Mouse (Mus musculus) MEL-GATA-1-ER (cell line): ENCODE results near the gene Ung.

ENCODE experiments used
- DNase-seq: peaks from one replicate; pipeline ENCODE4 v3.0.0-alpha.2; 2012; ENCODE audit warnings: low read depth; ENCODE audit errors: extremely low read depth

The Ung gene

DNA sequence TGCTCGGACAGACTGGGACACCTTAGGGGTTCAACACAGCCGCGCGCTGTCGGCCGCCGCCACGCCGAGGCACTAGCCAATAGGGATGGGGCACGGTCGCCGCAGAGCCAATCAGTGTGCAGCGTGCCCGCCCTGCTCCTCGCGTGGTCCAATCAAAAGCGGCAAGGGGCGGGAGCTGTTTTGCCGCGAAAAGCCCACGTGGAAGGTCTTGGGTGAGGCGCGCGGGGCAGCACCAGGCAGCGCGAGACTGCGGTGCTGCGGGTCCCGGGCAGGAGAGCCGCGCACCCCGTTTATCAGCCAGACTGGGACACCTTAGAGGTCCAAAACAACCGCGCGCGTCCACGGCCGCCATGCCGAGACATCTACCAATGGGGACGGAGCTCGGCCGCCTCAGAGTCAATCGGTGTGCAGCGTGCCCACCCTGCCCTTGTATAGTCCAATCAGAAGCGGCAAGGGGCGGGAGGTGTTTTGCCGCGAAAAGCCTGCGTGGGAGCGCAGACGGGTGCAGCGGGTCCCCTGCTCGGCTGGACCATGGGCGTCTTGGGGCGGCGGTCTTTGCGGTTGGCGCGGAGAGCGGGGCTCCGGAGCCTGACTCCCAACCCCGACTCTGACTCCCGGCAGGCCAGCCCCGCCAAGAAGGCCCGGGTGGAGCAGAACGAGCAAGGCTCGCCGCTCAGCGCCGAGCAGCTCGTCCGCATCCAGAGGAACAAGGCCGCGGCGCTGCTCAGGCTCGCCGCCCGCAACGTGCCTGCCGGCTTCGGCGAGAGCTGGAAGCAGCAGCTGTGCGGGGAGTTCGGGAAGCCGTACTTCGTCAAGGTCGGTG, 723 bp downstream of the Ung start:
- peak; percentile 80 for DNase-seq

DNA sequence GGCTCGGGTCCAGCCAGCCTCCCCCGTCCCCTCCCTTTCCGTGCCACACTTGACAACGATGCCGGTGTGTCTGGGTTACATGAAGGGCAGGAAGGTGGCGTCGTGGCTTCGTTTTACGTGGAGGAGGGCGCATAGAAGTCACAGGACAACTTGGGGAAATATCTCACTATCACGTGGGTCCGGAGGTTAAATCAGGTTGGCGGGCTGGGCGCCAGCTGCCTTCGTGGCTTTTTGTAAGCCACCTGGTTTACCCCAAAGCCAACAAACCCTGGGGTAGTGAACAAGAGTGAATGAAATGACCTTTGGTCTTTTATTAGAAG, 1.3 kb downstream of the Ung start:
- DNase-seq: peak; percentile 51

DNA sequence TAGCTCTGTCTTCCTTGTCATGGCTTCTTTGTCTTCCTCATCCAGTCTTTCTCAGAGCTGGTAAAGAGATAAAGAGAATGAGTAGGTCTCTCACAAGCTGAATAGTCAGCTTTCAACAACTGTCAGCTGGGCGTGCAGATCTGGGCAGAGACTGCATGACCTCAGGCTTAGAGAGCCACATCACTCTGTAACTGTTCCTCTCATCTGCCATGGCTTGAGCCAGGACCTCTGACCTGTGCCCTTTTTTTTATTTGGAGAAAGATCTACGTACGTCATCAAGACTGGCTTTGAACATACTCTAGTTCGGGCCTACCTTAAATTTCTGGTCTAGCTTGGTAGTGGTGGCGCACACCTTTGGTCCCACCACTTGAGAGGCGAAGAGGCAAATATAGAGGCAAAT, 2.7 kb downstream of the Ung start:
- DNase-seq: no peak

GRCm38 (mm10) chr5:114134091-114134534, 3.9 kb downstream of the Ung start:
- DNase-seq: peak; percentile 97

DNA sequence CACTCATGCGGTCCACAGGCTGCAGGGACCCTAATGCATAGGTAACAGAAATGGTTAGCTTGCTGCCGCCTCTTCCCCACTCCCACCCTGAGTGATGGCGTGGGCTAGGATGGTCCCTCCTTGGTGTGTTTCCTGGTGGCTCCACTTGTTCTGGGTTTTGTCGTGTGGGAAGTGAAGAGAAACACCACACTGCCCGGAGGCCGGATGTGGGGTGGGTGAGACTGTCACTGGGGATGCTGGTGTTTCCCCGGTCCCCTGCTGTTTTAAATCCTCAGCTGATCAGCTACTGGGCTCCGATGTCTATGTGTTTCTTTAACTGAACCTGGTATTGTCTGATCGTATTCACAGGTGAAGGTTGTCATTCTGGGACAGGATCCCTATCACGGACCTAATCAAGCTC, 5.3 kb downstream of the Ung start:
- DNase-seq: no peak

GRCm38 (mm10) chr5:114137481-114138276, 7.5 kb downstream of the Ung start:
- no peak for DNase-seq

GRCm38 (mm10) chr5:114138277-114139164, 8.3 kb downstream of the Ung start:
- DNase-seq: no peak

DNA sequence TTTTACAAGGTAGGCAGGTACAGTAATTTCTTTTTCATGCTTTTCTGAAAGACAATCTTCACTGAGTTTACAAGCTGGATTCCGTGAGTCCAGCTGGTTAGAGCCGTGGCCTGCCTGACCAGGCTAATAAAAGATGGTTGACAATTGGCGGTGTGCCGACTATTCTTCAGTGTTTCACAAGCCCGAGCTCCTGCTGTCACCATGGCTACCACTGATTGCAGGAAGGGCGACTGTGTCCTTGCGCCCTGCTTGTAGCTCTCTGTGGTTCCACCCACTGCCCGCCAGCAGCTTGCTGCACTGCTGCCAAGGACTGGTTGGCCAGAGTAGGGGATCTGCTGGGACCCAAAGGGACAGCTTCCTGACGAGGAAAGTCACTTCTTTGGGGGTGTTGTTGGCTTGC, 9.0 kb downstream of the Ung start:
- no peak for DNase-seq

DNA sequence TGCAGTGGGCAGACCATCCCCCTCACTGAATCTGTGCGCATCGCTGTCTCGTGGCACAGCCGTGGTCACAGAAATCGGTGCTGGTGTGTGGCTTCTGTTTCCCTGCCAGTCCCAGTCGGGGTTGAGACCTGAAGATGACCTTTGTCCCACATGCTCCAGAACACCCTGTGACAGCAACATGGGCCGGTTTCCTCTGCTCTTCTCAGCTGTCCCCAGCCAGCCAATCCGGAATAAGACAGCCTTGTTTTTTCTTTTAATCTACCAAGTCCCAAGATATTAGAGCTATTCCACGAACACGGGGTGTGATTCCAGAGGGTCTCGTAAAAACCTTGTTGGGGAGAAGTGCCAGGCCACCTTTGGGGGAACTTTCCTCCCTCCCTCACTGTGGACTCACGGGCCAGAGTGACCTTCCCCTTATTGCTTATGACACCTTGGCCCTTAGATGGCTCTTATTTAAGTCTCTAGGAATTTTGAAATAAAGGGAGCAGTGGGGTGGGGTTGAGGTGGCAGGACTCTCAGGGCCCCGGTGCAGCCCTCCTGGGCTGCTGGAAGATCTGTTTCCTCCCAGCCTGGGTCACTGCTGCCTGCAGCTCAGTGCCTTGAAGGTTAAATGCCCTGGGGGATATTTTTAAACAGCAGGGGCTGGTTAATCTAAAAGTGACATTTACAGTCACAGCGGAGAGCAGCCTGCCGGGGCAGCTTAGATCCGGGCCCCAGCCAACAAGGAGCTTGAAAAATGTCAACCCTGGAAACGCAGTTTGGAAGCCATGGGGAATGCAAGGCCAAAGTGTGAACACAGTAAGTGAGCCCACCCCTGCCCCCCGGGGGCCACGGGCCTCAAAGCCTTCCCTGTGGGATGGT, 16.1 kb downstream of the Ung start, which contains the start of gene Acacb:
Gene Acacb (plus strand): TSS at position 508 of the 861 bp plus-strand sequence.
- no peak for DNase-seq

DNA sequence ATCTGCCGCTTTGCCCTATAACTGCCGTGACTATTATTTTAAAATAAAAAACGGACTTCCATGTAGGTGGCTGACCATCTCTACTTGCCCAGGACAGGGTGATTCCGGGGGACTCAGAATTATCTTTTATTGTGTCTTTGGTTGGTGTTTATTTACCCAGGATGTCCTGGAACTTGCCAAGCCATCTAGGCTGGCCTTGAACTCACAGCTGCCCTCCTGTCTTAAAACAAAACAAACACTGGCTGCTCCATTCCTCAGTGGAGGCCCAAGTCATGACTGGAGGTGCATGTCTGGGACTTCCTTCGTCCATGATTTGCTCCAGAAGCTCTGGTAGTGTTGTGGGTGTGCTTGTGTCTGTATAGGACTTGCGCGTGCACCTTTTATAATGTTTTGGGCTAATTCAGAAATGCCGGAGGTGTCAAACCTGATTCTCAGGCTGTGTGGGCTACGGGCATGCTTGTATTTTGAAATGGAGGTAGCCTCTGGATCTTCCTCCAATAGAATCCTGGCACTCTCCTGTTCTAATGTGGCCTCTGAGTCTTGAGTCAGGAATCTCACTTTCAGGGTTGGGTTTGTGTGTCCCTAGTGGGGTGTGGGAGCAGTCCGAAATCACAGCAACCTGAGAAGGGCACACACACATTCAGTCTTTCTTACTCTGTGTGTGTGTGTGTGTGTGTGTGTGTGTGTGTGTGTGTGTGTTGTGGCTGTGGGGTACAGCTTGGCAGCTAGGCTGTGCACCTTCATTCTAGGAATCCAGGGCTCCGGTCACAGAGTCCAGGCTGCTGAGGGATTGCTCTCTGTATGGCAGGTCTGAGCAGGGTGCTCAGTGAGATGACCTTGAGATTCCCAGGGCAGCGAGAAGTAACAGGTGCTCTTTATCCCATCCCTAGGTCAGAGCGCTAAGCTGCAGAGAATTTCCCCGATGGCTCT, 17.1 kb downstream of the Ung start:
- no peak for DNase-seq

DNA sequence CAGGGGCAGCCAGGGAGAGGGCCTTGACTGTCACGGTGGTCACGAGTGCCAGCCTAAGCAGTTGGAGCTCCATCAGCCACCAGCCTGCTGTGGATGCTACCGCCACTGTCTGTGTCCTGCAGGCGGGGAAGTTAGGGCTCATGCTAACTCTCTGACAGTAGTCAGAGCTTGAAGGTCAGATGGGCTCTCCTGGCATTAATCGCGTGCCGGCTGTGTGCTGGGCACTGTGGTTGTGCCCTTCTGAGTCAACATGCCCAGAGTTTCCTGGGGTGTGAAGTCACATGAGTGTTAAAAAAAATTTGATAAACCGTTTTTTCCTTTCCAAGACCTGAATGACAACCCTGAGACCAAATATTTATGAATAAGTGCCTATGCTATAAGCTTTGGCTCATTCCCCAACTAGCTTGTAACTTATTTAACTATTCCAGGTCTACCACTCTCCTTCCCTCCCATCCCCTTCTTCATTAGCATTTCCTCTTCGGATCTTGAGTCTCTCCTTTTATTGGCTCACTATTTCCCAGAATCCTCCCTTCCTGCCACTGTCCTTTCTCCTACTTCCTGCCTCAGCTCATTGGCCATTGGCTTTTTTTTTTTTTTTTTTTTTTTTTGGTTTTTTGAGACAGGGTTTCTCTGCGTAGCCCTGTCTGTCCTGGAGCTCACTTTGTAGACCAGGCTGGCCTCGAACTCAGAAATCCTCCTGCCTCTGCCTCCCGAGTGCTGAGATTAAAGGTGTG, 22.3 kb downstream of the Ung start:
- DNase-seq: no peak

GRCm38 (mm10) chr5:114153490-114153889, 23.3 kb downstream of the Ung start:
- no peak for DNase-seq

- DNase-seq: no peak
Observed at GRCm38 (mm10) chr5:114154765-114155164, 24.6 kb downstream of the Ung start.

- no peak for DNase-seq
Observed at GRCm38 (mm10) chr5:114155168-114155933, 25.2 kb downstream of the Ung start.

- no peak for DNase-seq
Observed at GRCm38 (mm10) chr5:114157236-114157635, 27.1 kb downstream of the Ung start.

DNA sequence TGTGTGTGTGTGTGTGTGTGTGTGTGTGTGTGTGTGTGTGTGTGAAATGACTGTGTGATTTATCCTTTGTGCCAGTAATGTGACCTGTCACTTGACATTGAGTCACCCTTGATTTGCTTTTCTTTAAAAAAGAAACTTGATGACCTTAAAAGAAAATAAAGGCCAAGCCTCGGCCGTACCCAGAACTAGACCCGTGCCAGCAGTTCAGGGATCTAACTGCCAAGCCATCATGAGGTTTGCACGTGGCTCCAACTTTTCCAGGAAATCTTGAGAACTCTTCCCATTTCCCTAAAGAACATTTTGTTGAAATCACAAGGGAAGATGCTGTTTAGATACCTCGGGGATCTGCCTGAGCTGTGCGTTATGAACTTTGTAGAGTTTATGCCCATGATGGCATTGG, 31.2 kb downstream of the Ung start:
- DNase-seq: no peak

DNA sequence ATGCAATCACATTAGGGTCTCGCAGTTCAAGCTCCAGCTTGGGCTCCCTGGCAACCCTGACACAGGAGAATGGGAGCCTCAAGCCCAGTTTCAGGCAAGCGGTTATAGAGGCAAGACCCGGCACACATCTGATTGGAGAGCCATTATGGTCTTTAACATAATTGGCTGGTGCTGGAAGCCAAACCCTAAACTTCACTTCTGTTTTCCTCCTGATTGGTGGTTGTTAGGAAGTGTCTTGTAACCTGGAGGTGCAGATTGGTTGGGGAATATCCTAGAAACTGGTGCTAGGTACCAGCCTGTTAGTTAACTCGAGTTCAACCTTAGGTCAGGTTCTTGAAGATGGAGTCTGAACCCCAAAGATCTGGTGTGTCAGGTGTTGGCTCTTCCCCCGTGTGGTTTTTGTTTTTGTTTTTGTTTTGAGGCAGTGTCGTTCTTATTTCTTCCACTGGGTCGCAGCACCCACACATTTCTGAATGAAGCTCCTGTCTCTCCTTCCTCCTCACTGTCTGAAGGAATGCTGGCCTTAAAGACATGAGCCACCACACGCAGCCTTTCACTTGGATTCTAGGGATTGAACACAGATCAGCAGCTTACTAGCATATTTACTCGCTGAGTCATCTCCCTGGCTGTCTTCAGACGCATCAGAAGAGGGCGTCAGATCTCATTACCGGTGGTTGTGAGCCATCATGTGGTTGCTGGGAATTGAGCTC, 32.1 kb downstream of the Ung start:
- peak; percentile 77 for DNase-seq
